Mouse (Mus musculus): Measurements from ENCODE around the gene Pomgnt1. TPM values are rescaled to one million over a fixed set of nuclear protein-coding genes. Genes with fewer than 3 reads are reported as not detected.

The Pomgnt1 gene
- polyA plus RNA-seq, 1 experiment: 49.5 TPM

DNA sequence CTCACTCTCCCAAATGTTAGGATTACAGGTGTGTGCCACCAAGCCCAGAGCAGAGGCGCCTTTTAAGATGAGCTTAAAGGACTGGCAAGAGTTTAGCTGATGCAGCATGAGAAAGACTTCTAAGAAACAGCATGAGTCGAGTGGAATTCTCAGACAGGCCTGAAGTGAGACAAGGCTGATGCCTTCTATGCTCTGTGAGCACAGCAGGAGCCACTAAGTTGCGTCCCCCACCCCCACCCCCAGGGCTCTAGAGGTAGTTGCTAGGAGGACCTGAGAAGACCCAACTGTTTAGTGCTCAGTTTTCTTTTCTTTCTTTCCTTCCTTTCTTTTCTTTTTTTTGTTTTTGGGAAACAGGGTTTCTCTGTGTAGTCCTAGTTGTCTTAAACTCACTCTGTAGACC, 58.4 kb downstream of the Pomgnt1 start:
- Histone ChIP-seq H3K27ac (ENCODE audit: insufficient read depth, low read length) (no peak overlapping the region), H3K4me3 (ENCODE audit: insufficient read depth, low read length) (no peak overlapping the region), H3K4me1 (ENCODE audit: control insufficient read depth, insufficient read depth, low read length) (peaks cover 3% of the 10 kb centered on the region)
- no peak for TF ChIP-seq CTCF (IDR thresholded peaks at IDR 0.05; ENCODE audit: borderline replicate concordance, insufficient read depth, low read length)
- no peak for TF ChIP-seq POLR2A (IDR thresholded peaks at IDR 0.05; ENCODE audit: low read depth, low read length)

DNA sequence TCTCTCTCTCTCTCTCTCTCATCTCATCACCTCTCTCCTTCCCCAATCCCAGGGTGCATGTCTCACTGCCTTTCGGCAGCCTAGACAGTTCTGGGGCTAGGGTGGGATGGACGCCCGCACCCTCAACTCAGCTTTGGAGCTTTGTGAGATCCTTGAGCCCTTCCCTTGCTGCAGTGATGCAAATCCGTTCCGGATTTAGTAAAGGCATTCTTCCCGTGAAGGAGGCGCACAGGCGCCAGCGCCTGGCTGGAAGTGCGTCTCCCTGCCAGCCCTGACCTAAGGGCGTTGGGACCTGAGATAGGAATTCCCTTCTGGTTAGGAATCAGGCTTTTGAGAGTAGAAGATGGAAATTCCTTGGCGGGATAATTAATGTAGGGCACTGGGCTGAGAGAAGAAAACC, 59.1 kb downstream of the Pomgnt1 start:
- H3K4me3 ChIP-seq (ENCODE audit: insufficient read depth, low read length): no peak overlapping the region
- TF ChIP-seq POLR2A (IDR thresholded peaks at IDR 0.05; ENCODE audit: low read depth, low read length) (no peak), CTCF (IDR thresholded peaks at IDR 0.05; ENCODE audit: borderline replicate concordance, insufficient read depth, low read length) (no peak)
- no peak overlapping the region for H3K27ac ChIP-seq (ENCODE audit: insufficient read depth, low read length)
- H3K4me1 ChIP-seq (ENCODE audit: control insufficient read depth, insufficient read depth, low read length): no peaks in the 10 kb centered on the region

DNA sequence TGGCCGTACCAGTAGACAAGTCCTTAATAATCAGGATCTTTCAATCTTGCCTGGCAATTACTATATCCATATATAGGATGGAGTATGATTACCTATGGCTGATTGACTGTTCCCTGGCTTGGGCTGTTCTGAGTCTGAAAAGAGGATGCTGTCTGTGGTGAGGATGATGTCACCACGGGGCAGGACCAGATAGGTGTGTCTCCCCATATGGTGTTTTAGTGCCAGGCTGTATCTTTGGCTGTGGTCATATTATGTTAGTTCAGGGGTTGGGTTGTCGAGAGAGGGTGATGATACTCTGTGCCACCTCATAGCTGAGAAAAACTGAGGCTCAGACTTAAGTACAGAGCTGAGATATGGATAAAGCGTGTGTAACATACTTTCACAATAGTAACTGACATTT, 61.4 kb downstream of the Pomgnt1 start:
- H3K4me1 ChIP-seq (ENCODE audit: control insufficient read depth, insufficient read depth, low read length): no peaks in the 10 kb centered on the region
- TF ChIP-seq CTCF (IDR thresholded peaks at IDR 0.05; ENCODE audit: borderline replicate concordance, insufficient read depth, low read length) (no peak), POLR2A (IDR thresholded peaks at IDR 0.05; ENCODE audit: low read depth, low read length) (no peak)
- no peak overlapping the region for H3K4me3 ChIP-seq (ENCODE audit: insufficient read depth, low read length)
- H3K27ac ChIP-seq (ENCODE audit: insufficient read depth, low read length): no peak overlapping the region

GRCm38 (mm10) chr4:116192286-116192835, 68.7 kb downstream of the Pomgnt1 start:
- no peak overlapping the region for H3K27ac ChIP-seq (ENCODE audit: insufficient read depth, low read length)
- H3K4me3 ChIP-seq (ENCODE audit: insufficient read depth, low read length): no peak overlapping the region
- no peak for TF ChIP-seq CTCF (IDR thresholded peaks at IDR 0.05; ENCODE audit: borderline replicate concordance, insufficient read depth, low read length)
- no peak for TF ChIP-seq POLR2A (IDR thresholded peaks at IDR 0.05; ENCODE audit: low read depth, low read length)
- no peaks in the 10 kb centered on the region for H3K4me1 ChIP-seq (ENCODE audit: control insufficient read depth, insufficient read depth, low read length)

- no peak overlapping the region for H3K27ac ChIP-seq (ENCODE audit: insufficient read depth, low read length)
- H3K4me1 ChIP-seq (ENCODE audit: control insufficient read depth, insufficient read depth, low read length): no peaks in the 10 kb centered on the region
- no peak overlapping the region for H3K4me3 ChIP-seq (ENCODE audit: insufficient read depth, low read length)
- TF ChIP-seq POLR2A (IDR thresholded peaks at IDR 0.05; ENCODE audit: low read depth, low read length) (no peak), CTCF (IDR thresholded peaks at IDR 0.05; ENCODE audit: borderline replicate concordance, insufficient read depth, low read length) (no peak)
Measured at GRCm38 (mm10) chr4:116193583-116194383, 70.1 kb downstream of the Pomgnt1 start.

GRCm38 (mm10) chr4:116198422-116198821, 74.8 kb downstream of the Pomgnt1 start:
- TF ChIP-seq CTCF (IDR thresholded peaks at IDR 0.05; ENCODE audit: borderline replicate concordance, insufficient read depth, low read length): no peak
- no peak for TF ChIP-seq POLR2A (IDR thresholded peaks at IDR 0.05; ENCODE audit: low read depth, low read length)
- Histone ChIP-seq H3K4me1 (ENCODE audit: control insufficient read depth, insufficient read depth, low read length) (no peaks in the 10 kb centered on the region), H3K27ac (ENCODE audit: insufficient read depth, low read length) (no peak overlapping the region), H3K4me3 (ENCODE audit: insufficient read depth, low read length) (no peak overlapping the region)

GRCm38 (mm10) chr4:116204422-116204821, 80.8 kb downstream of the Pomgnt1 start:
- Histone ChIP-seq H3K4me1 (ENCODE audit: control insufficient read depth, insufficient read depth, low read length) (no peaks in the 10 kb centered on the region), H3K27ac (ENCODE audit: insufficient read depth, low read length) (no peak overlapping the region), H3K4me3 (ENCODE audit: insufficient read depth, low read length) (no peak overlapping the region)
- TF ChIP-seq CTCF (IDR thresholded peaks at IDR 0.05; ENCODE audit: borderline replicate concordance, insufficient read depth, low read length) (no peak), POLR2A (IDR thresholded peaks at IDR 0.05; ENCODE audit: low read depth, low read length) (no peak)

DNA sequence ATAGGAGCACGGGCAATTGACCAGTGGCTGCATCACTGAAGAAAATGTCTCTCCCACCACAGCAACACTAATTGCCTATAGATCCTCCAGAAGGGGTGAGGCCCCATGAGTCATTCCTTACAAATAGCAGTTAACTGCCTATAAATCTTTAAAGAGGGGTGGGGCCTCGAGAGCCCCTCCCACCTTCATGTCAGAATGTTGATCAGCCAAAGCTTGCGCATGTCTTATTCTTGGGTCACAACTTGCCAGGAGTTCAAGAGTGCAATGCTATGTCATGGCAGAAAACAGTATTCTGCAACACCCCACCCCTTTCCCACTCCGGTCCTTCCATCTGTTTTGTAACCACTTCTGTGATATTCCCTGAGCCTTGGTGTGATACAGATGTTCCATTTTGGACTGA, 82.9 kb downstream of the Pomgnt1 start:
- H3K4me3 ChIP-seq (ENCODE audit: insufficient read depth, low read length): no peak overlapping the region
- H3K4me1 ChIP-seq (ENCODE audit: control insufficient read depth, insufficient read depth, low read length): no peaks in the 10 kb centered on the region
- TF ChIP-seq CTCF (IDR thresholded peaks at IDR 0.05; ENCODE audit: borderline replicate concordance, insufficient read depth, low read length): no peak
- TF ChIP-seq POLR2A (IDR thresholded peaks at IDR 0.05; ENCODE audit: low read depth, low read length): no peak
- no peak overlapping the region for H3K27ac ChIP-seq (ENCODE audit: insufficient read depth, low read length)

DNA sequence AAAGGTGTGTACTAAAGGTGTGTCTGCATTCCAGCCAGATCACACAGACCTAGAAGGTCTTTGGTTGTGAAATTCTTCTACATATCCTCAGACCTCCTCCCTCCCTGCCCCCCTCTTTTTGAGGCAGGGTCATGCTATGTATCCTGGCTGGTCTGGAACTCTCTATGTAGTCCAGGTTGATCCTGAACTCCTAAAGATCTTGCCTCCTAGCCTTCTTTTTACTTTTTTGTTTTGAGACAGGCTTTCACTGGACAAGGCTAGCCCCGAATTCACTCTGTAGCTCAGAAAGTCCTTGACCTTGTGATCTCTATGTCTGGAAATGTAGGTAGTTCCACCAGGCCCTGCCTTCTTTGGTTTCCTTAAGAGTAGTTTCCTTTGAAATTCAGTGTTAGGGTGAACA, 85.3 kb downstream of the Pomgnt1 start:
- Histone ChIP-seq H3K4me1 (ENCODE audit: control insufficient read depth, insufficient read depth, low read length) (no peaks in the 10 kb centered on the region), H3K4me3 (ENCODE audit: insufficient read depth, low read length) (no peak overlapping the region), H3K27ac (ENCODE audit: insufficient read depth, low read length) (no peak overlapping the region)
- TF ChIP-seq CTCF (IDR thresholded peaks at IDR 0.05; ENCODE audit: borderline replicate concordance, insufficient read depth, low read length) (no peak), POLR2A (IDR thresholded peaks at IDR 0.05; ENCODE audit: low read depth, low read length) (no peak)

Other genes starting within 250 kb of the Pomgnt1 start
- not detected in 2 replicates for gene Kncn, start 239.4 kb upstream of the Pomgnt1 start, polyA plus RNA-seq (2011; ENCODE audit: insufficient read length, low read depth, missing spikeins)
- not detected in 2 replicates for gene 6430628N08Rik, start 233.2 kb upstream of the Pomgnt1 start, polyA plus RNA-seq (2011; ENCODE audit: insufficient read length, low read depth, missing spikeins)
- gene Dmbx1, start 183.9 kb upstream of the Pomgnt1 start, polyA plus RNA-seq (2011; ENCODE audit: insufficient read length, low read depth, missing spikeins): not detected in 2 replicates
- gene Faah, start 105.9 kb upstream of the Pomgnt1 start, polyA plus RNA-seq (2011; ENCODE audit: insufficient read length, low read depth, missing spikeins): not detected in 2 replicates
- 13.0 and 17.6 TPM in 2 replicates for gene Nsun4, start 70.0 kb upstream of the Pomgnt1 start, polyA plus RNA-seq (2011; ENCODE audit: insufficient read length, low read depth, missing spikeins)
- gene Uqcrh, start 48.8 kb upstream of the Pomgnt1 start, polyA plus RNA-seq (2011; ENCODE audit: insufficient read length, low read depth, missing spikeins): 360 and 404 TPM in 2 replicates
- gene Lrrc41, start 48.6 kb upstream of the Pomgnt1 start, polyA plus RNA-seq (2011; ENCODE audit: insufficient read length, low read depth, missing spikeins): 71.6 and 81.9 TPM in 2 replicates
- gene Rad54l, start 150 bp upstream of the Pomgnt1 start, polyA plus RNA-seq (2011; ENCODE audit: insufficient read length, low read depth, missing spikeins): 7.6 and 12.9 TPM in 2 replicates
- gene Lurap1, start 27.5 kb downstream of the Pomgnt1 start, polyA plus RNA-seq (2011; ENCODE audit: insufficient read length, low read depth, missing spikeins): 2.5 TPM in 2 replicates
- not detected in 2 replicates for gene Tspan1, start 43.8 kb downstream of the Pomgnt1 start, polyA plus RNA-seq (2011; ENCODE audit: insufficient read length, low read depth, missing spikeins)
- gene 1700042G07Rik, start 49.5 kb downstream of the Pomgnt1 start, polyA plus RNA-seq (2011; ENCODE audit: insufficient read length, low read depth, missing spikeins): not detected in 2 replicates
- gene Gm49337, start 49.5 kb downstream of the Pomgnt1 start, polyA plus RNA-seq (2011; ENCODE audit: insufficient read length, low read depth, missing spikeins): 0.62 and 2.7 TPM in 2 replicates
- gene Pik3r3, start 97.8 kb downstream of the Pomgnt1 start, polyA plus RNA-seq (2011; ENCODE audit: insufficient read length, low read depth, missing spikeins): 31.6 and 31.9 TPM in 2 replicates

Data from embryonic fibroblast, embryonic 13.5 days (primary cell).